Mouse (Mus musculus) heart, postnatal 36 days (tissue): ENCODE results near the gene St3gal3. TPM values are rescaled to one million over a fixed set of nuclear protein-coding genes. Genes with fewer than 3 reads are reported as not detected.

ENCODE experiments used
- DNase-seq, 2 experiments: peaks; one replicate each; pipeline ENCODE4 v3.0.0; 2021 to 2022
- intact Hi-C: fragments of 180-260 bp; cut with DNase I; formaldehyde crosslinking; loops from one replicate; pipeline ENCODE4 v1.15.1; 2025
- total RNA-seq, 2 experiments: library from RNA; stranded (reverse); gene quantifications; 2 replicates each; pipeline ENCODE4 v1.2.3; 2021

St3gal3 gene
- total RNA-seq, 2 experiments from 2014 or later: 60.3 to 66.4 TPM

DNA sequence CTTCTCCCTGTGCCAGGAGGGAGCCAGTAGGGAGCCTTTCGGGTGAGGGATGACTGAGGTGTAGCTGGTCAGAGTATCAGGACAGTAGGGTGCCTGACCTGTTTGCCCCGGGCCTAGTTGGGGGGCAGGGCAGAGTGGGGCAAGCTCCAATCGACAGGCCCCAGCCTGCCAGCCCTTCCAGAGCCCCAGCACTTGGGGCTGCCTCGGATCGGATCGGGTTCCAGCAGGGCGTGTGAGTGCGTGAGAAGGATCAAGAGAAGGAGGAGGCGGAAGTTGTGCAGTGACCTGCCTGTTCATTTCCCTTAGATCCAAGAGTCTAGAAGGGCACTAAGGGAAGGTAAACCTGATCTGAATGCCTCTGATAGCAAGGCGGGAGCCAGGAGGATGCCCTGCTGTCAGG lies 161.7 kb downstream of the St3gal3 start:
- no peak for DNase-seq
- intact Hi-C loops: no loop called here

DNA sequence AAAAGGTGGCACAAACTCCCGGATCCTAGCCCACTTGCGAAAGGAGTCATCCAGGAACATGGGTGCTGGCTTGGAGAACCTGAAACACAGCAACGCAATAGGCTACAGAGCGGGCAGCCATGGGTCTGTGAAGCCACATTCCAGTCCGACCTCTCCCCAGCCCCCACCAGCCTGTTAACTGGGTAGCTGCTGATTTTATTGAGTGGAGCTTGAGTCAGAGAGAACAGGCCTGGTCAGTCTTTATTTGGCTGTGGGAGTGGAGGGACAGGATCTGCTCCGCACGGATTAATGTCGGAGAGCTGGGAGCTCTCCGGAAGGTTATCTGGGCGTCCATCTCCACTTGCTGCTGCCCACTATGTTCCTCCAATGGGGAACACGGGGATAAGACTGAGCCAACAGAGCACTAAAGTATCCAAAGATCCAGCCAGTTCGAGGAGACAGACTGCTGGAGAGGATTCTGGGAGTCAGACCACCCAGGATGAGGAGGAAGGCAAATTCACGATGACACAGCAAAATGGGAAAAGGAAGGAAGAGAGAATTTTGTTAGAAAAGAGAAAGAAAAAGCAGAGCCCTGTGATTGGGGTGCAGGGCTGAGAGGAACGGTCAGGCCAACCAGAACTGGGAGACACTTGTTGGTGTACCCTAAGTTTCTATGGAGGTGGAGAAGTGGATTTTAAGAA lies 170.2 kb downstream of the St3gal3 start:
- no peak for DNase-seq
- intact Hi-C loops: no loop called here

DNA sequence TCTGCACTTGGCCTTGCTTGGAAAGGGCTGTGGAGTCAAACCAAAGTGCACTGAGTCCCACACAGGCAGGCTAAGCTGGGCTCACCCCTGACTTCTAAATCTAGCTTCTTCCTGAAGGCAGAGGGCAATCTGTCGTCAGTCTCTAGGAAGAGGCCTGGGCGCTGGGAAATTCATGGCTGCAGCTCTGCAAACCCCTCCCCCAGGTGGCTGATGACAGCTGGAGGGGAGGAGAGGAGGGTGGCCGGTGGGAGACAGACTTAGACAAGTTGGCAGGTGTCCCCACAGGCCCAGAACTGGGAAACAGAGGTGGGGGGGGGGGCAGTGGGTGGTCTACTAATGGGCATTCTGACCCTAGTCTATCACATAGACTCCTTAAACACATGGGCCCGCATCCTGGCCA lies 177.2 kb downstream of the St3gal3 start:
- no peak for DNase-seq
- intact Hi-C loops: no loop called here

DNA sequence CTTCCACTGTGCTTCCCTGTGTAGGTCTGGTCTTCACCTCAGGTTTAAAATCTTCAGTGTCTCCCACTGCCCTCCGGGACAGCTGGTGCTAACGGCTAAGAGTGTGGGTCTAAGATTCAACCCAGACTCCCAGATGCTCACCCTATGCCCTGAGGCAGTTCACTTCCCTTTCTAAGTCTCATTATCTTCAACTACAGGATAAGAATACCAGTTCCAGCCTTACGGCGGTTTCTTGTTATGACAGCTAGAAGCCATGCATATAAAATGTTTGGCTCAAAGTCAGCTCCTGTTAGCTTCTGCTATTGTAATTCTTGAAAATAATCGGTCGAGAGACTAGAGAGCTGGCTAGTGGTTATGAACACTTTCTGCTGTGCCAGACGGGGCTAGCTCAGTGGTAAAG lies 187.2 kb downstream of the St3gal3 start:
- intact Hi-C loops: no loop called here
- DNase-seq: no peak

DNA sequence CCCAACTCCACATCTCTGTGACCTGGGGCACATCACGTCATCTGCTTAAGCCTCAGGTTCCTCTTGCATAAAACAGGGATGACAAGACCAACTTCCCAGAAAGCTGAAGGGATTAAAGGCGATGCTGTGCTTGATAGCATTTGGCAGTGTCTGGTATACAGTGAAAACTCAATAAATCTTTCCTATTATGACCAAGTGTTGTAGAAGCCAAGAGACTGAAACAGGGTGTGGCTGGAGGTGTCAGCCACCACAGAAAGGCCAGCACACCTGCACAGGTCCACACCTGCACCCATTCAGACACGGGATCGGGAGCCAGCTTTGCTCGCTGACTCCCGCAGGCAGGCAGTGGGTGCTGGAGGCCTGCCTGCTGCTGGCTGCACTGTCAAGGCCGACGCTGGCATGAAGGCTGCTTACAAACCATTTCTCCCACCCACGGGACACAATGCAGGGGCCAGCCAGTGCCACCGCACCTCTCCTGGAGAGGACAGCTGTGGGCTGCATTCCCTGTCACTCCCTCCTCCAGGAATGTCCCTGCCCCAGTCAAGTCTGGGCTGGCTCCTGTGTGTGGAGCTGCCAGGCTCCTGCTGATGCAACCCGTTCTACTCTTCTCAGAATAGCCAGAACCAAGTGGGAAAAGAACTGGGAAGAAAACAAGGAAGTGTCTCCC lies 187.9 kb downstream of the St3gal3 start:
- DNase-seq: no peak
- intact Hi-C loops: no loop called here

DNA sequence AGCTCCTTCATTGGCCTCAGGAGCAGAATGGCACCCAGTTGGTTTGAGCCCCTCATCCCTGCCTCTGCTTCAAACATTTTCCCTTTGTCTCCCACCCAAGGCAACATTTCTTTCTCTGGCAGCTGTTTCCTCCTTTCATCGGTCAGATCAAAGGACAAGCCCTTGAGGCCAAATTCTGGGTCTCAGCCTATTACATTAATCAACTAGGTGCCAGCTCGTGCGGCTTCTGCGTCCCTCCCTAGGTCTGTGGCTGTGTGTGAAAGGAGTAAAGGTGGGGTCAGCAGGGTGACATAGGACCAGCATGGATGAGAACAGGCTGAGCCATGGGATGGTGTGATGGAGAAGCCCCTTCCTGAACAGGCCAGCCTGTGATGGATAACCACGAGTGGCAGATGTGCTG lies 191.4 kb downstream of the St3gal3 start:
- no peak for DNase-seq
- intact Hi-C loops: no loop called here

DNA sequence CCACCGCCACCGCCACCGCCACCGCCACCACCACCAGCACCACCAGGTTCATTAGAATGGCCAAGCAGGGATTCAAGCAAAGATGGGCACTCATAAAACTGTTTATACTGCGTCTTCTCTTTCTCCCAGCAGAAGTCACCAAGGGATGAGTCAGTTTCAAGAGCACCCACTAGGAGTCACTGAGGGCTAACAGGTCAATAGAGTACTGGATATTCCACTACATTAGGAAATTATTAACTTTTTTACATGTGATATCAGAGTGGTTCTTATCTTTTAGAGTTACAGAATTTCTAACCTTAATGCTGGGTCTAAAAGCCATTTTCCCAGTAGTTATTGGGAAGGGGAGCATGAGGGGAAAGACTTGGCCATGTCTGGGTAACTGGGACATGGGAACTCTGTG lies 197.8 kb downstream of the St3gal3 start:
- intact Hi-C loops: no loop called here
- DNase-seq: no peak

DNA sequence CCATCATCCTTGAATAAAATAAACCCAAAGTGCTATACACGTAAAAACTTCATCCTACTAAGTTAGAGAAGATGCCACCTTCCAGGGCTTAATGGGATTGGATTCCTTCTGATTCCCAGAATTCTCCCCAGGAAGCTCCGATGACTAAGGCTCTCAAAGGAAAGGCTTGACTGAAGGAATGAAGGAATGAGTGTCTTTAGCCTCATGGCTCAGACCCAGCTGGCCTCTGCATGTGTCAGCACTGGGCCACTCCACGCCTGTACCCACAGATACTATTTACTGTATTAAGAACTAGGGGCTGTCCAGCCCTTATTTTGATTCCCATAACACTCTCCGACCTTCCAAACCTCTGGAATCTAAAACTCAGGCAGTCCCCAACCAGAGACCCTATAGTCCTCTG lies 200.6 kb downstream of the St3gal3 start:
- DNase-seq: no peak
- intact Hi-C loops: no loop called here

DNA sequence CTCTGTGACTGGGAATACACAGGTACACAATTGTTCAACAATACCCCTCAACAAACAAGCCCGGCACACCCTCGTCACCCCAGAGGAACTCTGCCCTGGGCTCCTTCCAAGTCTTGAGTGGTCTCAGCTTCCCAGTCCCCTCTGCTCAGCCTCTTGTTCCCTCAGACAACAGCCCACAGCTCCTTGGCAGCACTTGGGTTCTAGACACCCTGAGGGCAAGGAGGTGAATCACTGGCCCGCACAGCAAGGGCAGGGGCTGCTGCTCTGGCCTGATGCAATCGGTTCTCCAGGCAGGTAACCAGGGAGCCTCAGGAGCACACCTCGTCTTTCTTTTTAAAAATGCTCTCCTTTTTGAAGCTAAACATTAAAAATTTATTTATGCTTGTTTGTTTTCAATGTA lies 201.5 kb downstream of the St3gal3 start:
- intact Hi-C loops: no loop called here
- DNase-seq: no peak

DNA sequence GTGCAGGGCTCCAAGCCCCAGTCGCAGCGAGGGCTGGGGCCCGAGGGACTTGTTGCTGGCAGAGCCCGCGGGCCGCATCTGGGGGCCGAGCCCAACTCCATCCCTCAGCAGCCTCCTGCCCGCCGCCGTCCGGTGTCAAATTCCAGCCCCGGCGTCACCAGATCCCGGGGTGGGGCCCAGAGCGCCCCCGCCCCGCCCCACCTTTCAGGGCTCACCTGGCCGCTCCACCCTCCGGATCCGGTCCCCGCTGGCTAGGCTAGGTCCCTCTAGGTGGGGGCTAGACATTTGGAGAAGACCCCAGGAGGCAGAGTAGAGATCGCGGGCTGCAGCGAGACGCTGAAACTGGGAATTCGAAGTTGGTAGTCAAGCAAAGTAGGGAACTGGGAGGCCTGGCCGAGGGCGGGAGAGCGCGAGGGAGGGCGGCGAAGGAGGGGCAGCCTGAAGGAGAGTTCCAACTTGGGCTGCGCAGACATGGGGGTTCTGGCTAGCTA lies 205.3 kb downstream of the St3gal3 start, which contains the start of gene Artn:
Gene Artn (minus strand): TSS at position 373 of the 491 bp plus-strand sequence.
- intact Hi-C loops: no loop called here
- peak in 1 of 2 experiments; percentile 22 for DNase-seq

DNA sequence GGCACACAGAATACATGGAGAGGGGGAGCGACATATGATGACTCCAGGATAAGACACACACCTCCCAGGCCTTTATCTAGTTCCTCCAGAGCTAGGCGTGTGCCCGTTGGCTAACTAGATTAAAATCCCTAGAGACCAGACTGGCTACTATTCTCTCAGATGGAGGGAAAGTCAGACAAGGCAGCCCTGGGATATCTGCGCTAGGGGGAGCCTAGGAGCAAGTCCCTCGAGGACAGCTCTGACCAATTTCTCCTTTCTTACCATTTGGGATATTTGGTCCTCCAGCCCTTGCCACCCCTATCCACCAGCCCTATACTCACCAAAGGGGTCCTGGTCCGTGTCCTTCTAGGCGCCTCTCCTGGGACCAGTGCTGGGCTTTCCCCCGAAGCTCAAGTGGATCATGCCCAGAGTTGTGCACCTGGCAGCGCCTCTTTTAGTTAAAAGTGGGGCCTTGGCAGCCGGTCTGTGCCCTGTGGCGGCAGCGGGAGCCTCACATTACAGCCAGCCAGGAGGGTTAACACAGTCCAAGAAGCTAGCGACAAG lies 205.9 kb downstream of the St3gal3 start:
- intact Hi-C loops: loop anchor here (1.0 kb wide), 1 partner anchor 155 kb away; no protein-coding TSS in a partner anchor
- DNase-seq: peak; percentile 61

DNA sequence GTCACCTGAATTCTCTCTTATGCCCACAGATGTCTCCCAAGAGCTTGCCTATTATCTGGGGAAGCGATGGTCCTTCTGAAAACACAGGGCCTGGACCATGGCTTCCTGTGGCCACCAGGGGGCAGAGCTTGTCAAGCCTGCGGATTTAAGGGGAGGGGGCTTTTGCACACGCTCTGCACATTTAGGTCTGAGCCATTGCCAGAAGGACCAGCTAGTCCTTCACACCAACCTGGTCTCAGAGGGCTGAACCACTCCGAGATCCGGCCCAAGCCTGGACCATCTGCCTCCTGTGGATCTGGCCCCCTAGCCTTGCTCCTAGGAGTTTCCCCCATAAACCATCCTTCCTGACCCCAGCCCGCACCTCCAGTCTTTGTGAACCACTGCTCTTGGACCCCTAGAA lies 206.5 kb downstream of the St3gal3 start:
- intact Hi-C loops: loop anchor here (1.0 kb wide), 1 partner anchor 155 kb away; no protein-coding TSS in a partner anchor
- DNase-seq: peak in 1 of 2 experiments; percentile 29

DNA sequence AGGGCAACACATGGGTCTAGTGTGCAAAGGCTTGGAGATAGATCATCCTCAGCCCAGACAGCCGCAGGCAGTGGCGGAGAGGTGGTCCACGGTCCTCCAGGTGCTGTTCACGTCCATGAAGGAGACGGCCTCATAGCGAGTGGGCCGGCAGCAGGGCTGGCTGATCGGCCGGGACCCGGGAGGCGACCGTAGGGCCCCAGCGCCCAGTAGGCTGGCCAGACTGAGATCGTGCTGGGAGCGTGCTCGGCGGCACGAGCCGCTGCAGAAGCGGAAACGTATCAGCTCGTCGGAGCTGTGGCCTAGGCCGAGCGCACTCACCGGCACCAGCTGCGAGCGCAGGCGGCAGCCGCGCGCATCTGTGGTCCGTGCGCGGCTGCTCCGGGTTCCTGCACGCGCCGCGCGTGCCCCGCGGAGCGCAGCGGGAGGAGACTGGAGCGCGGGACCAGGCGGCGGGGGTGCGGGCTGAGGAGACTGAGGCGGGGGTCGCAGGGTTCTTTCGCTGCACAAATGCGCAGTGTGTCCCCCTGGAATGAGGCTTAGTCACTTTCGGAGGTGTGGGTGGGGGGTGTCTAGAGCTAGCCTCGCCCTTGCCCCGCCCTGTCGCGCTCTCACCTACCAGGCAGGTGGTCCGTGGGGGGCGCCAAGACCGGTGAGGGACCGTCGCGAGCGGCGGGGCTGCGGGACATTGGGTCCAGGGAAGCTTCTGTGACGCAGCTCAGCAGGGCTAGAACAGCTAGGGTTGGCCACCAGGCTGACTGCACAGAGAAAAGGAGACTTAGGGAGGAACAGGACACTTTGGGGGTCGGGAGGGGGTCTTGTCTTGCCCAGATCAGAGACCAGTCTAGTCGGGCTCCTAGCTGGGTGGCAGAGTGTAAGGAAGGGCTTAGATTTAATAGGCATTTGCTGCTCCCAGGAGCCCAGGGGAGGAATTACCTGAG lies 207.9 kb downstream of the St3gal3 start:
- peak in 1 of 2 experiments; percentile 22 for DNase-seq
- intact Hi-C loops: no loop called here

DNA sequence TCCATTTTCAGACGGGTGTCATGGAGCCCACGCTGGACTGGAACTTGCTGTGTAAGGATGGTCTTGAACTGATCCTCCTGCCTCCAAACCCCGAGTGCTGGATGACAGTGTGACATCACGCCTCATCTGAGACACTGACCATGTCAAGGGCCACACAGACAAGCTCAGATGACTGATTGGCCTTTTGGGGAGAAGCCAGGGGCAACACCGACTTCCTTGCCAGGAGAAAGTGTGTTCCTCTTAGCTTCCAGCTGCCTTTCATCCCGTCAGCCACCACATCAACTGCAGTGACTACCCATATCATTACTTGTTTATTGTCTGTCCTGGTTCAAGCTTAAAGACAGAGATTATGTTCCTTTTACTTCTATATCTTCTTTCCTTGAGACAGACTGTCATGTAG lies 209.8 kb downstream of the St3gal3 start:
- intact Hi-C loops: no loop called here
- no peak for DNase-seq

DNA sequence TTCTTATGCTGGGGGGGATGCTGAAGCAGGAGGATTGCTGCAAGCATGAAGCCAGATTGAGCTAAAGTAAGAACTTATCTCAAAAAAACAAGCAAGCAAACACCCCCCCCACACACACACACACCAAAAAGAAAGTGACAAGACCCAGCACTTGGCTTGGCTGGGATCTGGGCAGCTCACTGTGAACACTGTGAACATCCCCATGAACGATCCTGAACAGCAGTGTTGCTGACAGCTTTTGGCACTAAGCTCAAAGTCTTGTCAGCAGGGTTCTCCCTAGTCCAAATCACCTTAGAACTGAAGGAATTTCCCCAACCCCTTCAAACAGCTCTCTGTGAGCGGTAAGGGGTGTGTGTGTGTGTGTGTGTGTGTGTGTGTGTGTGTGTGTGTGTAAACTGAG lies 211.3 kb downstream of the St3gal3 start:
- DNase-seq: no peak
- intact Hi-C loops: no loop called here

DNA sequence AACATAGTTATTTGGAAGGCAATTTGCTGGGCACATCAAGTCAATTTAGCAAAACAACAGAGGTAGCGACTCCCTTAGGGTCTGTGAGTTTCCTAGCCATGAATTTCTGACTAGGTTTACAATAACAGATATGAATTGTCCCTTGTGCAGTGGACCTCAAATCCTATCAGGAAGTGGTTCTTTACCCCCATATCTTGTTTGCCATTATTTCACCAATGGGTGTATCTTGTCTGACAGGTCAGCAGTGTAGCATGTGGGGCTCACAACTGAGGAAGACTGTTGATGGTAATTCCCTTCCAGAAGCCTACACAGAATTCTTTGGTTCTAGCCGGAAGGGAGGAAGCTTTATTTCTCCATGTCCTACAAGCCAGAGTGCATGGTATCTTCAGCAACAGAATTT lies 213.4 kb downstream of the St3gal3 start:
- intact Hi-C loops: no loop called here

DNA sequence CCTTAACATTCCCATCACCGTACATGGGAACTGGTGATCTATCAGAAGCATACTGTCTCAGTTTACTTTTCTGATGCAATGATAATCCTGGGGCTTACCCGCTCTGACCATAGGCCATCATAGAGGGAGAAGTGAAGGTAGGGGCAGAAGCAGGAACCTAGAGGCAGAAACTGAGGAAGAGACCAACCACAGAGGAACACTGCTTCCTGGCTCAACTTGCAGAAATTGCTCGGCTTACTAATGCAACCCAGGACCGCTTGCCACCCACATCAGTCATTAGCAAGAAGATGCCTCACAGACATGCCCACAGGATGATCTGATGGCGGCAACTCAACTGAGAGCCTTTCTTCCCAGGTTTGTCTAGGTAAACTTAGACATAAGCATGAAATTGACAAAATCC lies 216.0 kb downstream of the St3gal3 start:
- no peak for DNase-seq
- intact Hi-C loops: loop anchor here (5.0 kb wide), 1 partner anchor 81 kb away; no protein-coding TSS in a partner anchor

More for the DNA sequence above, 213.4 kb downstream of the St3gal3 start:
- DNase-seq: no peak

DNA sequence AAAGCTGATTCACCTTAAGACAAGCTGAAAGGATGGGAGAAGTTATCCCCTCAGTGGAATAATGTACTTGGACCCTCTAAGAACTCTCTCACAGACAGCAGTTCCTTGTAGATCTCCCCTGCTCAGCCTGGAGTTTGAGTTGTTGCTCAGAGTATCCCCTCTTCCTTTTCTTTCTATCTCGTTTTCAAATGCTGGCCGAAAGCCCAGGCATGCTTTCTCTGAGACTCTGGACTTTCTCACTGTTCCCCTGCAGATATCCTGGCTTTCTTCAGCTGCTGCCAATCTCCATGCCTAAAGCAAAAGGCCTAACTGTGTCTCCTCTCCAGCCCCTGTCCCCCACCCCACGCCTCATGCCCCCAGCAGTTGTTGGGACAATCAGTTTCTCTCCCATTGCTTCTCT lies 216.5 kb downstream of the St3gal3 start:
- DNase-seq: no peak
- intact Hi-C loops: loop anchor here (5.0 kb wide), 1 partner anchor 81 kb away; no protein-coding TSS in a partner anchor

DNA sequence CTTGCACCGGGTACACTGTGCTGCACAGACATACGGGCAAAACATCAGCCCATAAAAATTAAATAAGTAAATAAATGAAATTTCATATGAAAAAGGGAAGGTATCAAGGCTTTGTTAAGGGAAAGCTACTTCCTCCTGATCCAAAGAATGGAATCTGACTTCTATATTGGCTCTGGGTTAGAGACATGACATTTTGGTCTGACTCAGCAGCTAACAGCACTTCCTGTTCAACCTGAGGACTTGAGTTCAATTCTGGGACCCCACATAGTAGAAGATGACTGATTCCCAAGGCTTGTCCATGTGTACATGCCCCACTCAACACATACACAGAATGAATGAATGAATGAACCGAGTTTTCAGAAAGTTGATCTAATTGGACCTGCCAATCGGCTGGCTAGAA lies 216.9 kb downstream of the St3gal3 start:
- intact Hi-C loops: loop anchor here (5.0 kb wide), 1 partner anchor 81 kb away; no protein-coding TSS in a partner anchor

DNA sequence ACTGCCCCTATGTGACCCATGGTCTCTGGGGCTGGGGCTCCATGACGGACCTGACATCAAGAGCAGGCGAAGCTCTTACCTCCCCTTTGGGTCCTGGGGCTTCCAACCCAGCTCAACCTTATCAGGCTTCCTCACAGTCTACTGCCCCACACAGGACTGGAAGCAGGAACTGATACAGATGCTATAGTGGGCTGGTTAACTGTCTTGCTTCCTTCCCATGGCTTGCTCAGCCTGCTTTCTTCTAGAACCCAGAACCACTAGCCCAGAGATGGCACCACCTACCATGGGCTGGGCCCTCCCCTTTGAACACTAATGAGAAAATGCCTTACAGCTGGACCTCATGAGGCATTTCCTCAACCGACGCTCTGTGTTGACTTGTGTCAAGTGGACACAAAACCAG lies 217.3 kb downstream of the St3gal3 start:
- intact Hi-C loops: loop anchor here (5.0 kb wide), 1 partner anchor 80 kb away; no protein-coding TSS in a partner anchor
- no peak for DNase-seq

More for the DNA sequence above, 216.9 kb downstream of the St3gal3 start:
- DNase-seq: no peak
